Mouse (Mus musculus) olfactory bulb, adult 2 months (tissue): ENCODE measurements around the gene Sik3.

Experiments used
- CTCF ChIP-seq: fragments of 200-500 bp; IDR thresholded peaks from 2 replicates; pipeline ENCODE4 v1.5.1; 2012; ENCODE audit warnings: low read depth, mild to moderate bottlenecking, low read length, moderate library complexity; ENCODE audit not compliant: insufficient read depth
- POLR2A ChIP-seq: fragments of 200-500 bp; IDR thresholded peaks from 2 replicates; pipeline ENCODE4 v1.6.1; 2012; ENCODE audit warnings: mild to moderate bottlenecking, low read depth, low read length, moderate library complexity; ENCODE audit not compliant: insufficient read depth

- TF ChIP-seq POLR2A (no peak), CTCF (no peak)
These were observed 222.6 kb downstream of the Sik3 start for GRCm38 (mm10) chr9:46235196-46235595.
